Mouse (Mus musculus) T-cell, adult 2 months (primary cell): Measurements from ENCODE around the gene Arih2.

Experiments
- DNase-seq: peaks from one replicate; pipeline ENCODE4 v3.0.0; 2022; ENCODE audit warnings: low spot score

Gene Arih2

DNA sequence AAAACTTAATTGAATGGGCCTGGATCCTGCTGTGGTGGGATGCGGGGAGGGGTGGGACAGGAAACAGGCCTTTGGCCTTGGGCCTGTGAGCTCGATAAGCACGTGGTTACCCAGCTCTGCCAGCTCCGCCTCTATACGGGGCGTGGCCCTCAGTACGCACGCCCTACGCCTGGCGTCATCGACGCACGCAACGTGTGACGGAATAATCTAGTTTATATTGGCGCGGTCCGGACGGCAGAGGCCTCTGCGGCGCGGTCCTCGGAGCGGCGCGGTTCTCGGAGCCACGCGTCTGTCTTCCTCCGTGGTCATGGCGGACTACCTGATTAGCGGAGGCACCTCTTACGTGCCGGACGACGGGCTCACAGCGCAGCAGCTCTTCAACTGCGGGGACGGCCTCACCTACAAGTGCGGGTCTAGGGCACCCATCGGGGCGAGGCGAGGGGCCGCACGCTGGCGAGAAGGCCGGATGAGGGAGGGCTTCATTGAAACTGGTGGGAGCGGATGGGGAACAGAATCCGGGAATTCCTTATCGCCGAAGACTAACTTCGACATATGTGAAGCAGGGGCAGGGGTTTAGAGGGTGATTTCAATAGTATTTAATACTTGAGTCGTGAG is 88.9 kb downstream of the Arih2 start, which contains the start of gene Impdh2:
Impdh2 (plus strand) TSS at position 60 of the 615 bp plus-strand sequence.
- peak; percentile 97 for DNase-seq

DNA sequence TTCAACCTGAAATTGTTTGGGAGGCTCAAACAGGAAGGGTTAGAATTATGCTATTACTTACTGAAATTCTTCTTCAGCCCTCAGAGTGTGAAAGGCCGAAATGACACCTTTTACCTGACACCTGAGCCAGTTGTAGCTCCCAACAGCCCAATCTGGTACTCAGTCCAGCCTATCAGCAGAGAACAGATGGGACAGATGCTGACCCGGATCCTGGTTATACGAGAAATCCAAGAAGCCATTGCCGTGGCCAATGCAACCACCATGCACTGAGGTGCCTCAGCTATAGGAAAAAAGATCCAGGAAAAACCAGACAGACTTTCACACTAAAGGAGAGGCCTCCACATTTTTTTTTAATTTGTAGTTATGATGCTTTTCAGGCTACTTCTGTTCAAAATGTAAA is 90.0 kb downstream of the Arih2 start:
- DNase-seq = no peak
